Mouse (Mus musculus) sigmoid colon, adult 10 weeks (tissue): Measurements from ENCODE around the gene Ehd4. TPM values are rescaled to one million over a fixed set of nuclear protein-coding genes. Genes with fewer than 3 reads are reported as not detected.

Source experiments
- polyA plus RNA-seq: library from polyadenylated mRNA; stranded (reverse); fragments of 350-450 nt; fragmentation: Illumina TruSeq; extraction: RNeasy Lipid Tissue Mini Kit (QIAGEN cat#74804); gene quantifications from one replicate; pipeline ENCODE4 v1.2.3, GENCODE M21; 2014; ENCODE audit warnings: low read depth, low replicate concordance

Gene Ehd4
- 35.4 TPM for polyA plus RNA-seq

GRCm38 (mm10) chr2:120154361-120154894 is at the start of gene Ehd4:
Ehd4 (minus strand) TSS chr2:120154606.

Other genes with a start within 250 kb of the Ehd4 start
- 0.85 TPM for gene Mapkbp1, start 181.9 kb downstream of the Ehd4 start, polyA plus RNA-seq
- gene Jmjd7, start 127.1 kb downstream of the Ehd4 start, polyA plus RNA-seq: 0.76 TPM
- 0.09 TPM for gene Gm28042, start 127.1 kb downstream of the Ehd4 start, polyA plus RNA-seq
- 0.57 TPM for gene Pla2g4b, start 121.2 kb downstream of the Ehd4 start, polyA plus RNA-seq
- gene Pla2g4e, start 90.7 kb upstream of the Ehd4 start, polyA plus RNA-seq: not detected
- gene Pla2g4d, start 134.6 kb upstream of the Ehd4 start, polyA plus RNA-seq: 0.09 TPM
- gene Pla2g4f, start 159.6 kb upstream of the Ehd4 start, polyA plus RNA-seq: 3.4 TPM
- 37.1 TPM for gene Vps39, start 198.5 kb upstream of the Ehd4 start, polyA plus RNA-seq
- gene Ganc, start 249.3 kb upstream of the Ehd4 start, polyA plus RNA-seq: 33.4 TPM
- gene Tmem87a, start 249.5 kb upstream of the Ehd4 start, polyA plus RNA-seq: 188 TPM